Mouse (Mus musculus): ENCODE data around the gene Ppp4c.

DNA sequence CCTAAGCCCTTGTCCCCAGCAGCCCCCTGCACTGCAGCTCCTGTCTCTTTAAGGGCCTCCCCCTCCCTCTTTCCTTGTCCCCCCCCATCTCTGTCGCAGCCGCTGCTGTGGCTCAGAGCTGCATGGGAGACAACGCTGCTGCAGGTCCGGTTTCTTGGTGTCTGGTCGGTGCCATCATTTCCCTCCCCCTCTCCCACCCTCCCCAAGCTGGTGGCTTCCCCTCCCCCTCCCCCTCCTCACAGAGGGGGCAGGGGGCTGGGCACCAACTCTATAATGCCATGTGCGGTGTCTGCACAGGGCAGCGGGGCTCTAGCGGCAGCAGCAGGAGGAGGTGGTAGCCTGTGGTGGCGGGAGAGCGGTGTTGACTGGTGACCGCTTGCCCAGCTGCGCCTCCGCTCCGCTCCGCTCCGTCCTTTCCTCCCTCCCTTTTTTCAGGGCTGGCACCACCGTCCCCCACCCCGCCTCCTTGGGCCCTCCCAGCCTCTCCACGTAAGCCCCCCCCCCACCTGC, 31.0 kb upstream of the Ppp4c start:
- TF ChIP-seq CTCF (IDR thresholded peaks at IDR 0.05): no peak
- TF ChIP-seq EP300 (IDR thresholded peaks at IDR 0.05): no peak
